Mouse (Mus musculus) central nervous system, embryonic 14 days (tissue): ENCODE measurements around the gene Dnmt3b. TPM values are rescaled to one million over a fixed set of nuclear protein-coding genes. Genes with fewer than 3 reads are reported as not detected.

Source experiments
- polyA plus RNA-seq: library from polyadenylated mRNA; depleted of rRNA; stranded (reverse); fragments of >200 nt; gene quantifications from 2 replicates; pipeline ENCODE4 v1.2.3, GENCODE M21; 2012; rRNA removed

The Dnmt3b gene
- polyA plus RNA-seq, result 5.5 and 5.6 TPM in 2 replicates

GRCm38 (mm10) chr2:153649298-153650013, at the start of gene Dnmt3b:
TSS of gene Dnmt3b (plus strand) at chr2:153649450.

GRCm38 (mm10) chr2:153631976-153632870, 17.0 kb upstream of the Dnmt3b start, which contains the start of gene Commd7:
TSS of gene Commd7 (minus strand) at chr2:153632781.

GRCm38 (mm10) chr2:153696352-153696751, 47.1 kb downstream of the Dnmt3b start, which contains the start of gene Dnmt3c:
TSS of gene Dnmt3c (plus strand) at chr2:153696652.

Other genes with a start within 250 kb of the Dnmt3b start
- gene 4930404H24Rik, start 156.7 kb upstream of the Dnmt3b start, polyA plus RNA-seq, result not detected in 2 replicates
- 65.8 and 68.0 TPM in 2 replicates for gene Nol4l, start 119.5 kb upstream of the Dnmt3b start, polyA plus RNA-seq
- gene Commd7, start 16.7 kb upstream of the Dnmt3b start, polyA plus RNA-seq, result 39.2 and 45.1 TPM in 2 replicates
- gene Dnmt3c, start 47.2 kb downstream of the Dnmt3b start, polyA plus RNA-seq, result 0.07 TPM in 1 of 2 replicates, not detected in the other
- gene Mapre1, start 91.8 kb downstream of the Dnmt3b start, polyA plus RNA-seq, result 75.6 and 95.7 TPM in 2 replicates
- gene Efcab8, start 130.5 kb downstream of the Dnmt3b start, polyA plus RNA-seq, result 0.09 and 0.14 TPM in 2 replicates
- not detected in 2 replicates for gene Sun5, start 221.6 kb downstream of the Dnmt3b start, polyA plus RNA-seq
- 0.06 TPM in 1 of 2 replicates, not detected in the other for gene Bpifb2, start 225.6 kb downstream of the Dnmt3b start, polyA plus RNA-seq